Mouse (Mus musculus) midbrain, embryonic 14.5 days (tissue): ENCODE measurements around the gene Olfr406. TPM values are rescaled to one million over a fixed set of nuclear protein-coding genes. Genes with fewer than 3 reads are reported as not detected.

Experiments
- ATAC-seq: fragments of 200-750 bp; cut with Nextera tagmentation; 2 replicates; pipeline ENCODE4 v1.8.0; 2017; ENCODE audit warnings: moderate number of reproducible peaks, moderate library complexity; ENCODE audit not compliant: low FRiP score, low TSS enrichment
- DNase-seq: peaks from one replicate; pipeline ENCODE4 v3.0.0-alpha.2; 2015
- H3K27ac ChIP-seq: fragments of 300-500 bp; sonication (generic); replicated peaks from 2 replicates; pipeline ENCODE4 v1.5.1; 2014; ENCODE audit warnings: mild to moderate bottlenecking, low read depth, low read length, moderate library complexity
- H3K27me3 ChIP-seq: fragments of 300-500 bp; sonication (generic); 2 replicates; pipeline ENCODE4 v1.6.1; 2014; ENCODE audit warnings: low read length, control low read depth, mixed read lengths; ENCODE audit not compliant: control insufficient read depth, insufficient read depth
- H3K36me3 ChIP-seq: fragments of 300-500 bp; sonication (generic); 2 replicates; pipeline ENCODE4 v1.6.1; 2014; ENCODE audit warnings: low read length, control low read depth; ENCODE audit not compliant: control insufficient read depth, insufficient read depth
- H3K4me1 ChIP-seq: fragments of 300-500 bp; sonication (generic); 2 replicates; pipeline ENCODE4 v1.6.1; 2014; ENCODE audit warnings: mild to moderate bottlenecking, antibody characterized with exemption, low read length, control low read depth; ENCODE audit not compliant: control insufficient read depth, insufficient read depth
- H3K4me2 ChIP-seq: fragments of 300-500 bp; sonication (generic); 2 replicates; pipeline ENCODE4 v1.6.1; 2014; ENCODE audit warnings: mild to moderate bottlenecking, low read length, moderate library complexity
- H3K4me3 ChIP-seq: fragments of 300-500 bp; sonication (generic); replicated peaks from 2 replicates; pipeline ENCODE4 v1.5.1; 2014; ENCODE audit warnings: low read depth, low read length
- H3K9ac ChIP-seq: fragments of 300-500 bp; sonication (generic); replicated peaks from 2 replicates; pipeline ENCODE4 v1.6.1; 2014; ENCODE audit warnings: mild to moderate bottlenecking, low read length, moderate library complexity
- H3K9me3 ChIP-seq: fragments of 300-500 bp; sonication (generic); 2 replicates; pipeline ENCODE4 v1.6.1; 2016; ENCODE audit warnings: low read length, control low read depth, mixed read lengths; ENCODE audit not compliant: control insufficient read depth
- WGBS: fragments of 180-500 bp; shearing (Covaris S2); extraction: QIAGEN DNeasy Blood & Tissue Kit; methylation state at CpG from one replicate; pipeline ENCODE4 v1.1.7; 2014; 5-methylcytosine and 5-hydroxymethylcytosine counted together
- polyA plus RNA-seq: library from polyadenylated mRNA; unstranded; fragments of >200 nt; fragmentation: Nextera tagmentation; extraction: Ambion mirVana; gene quantifications from 2 replicates; pipeline ENCODE4 v1.2.1, GENCODE M21; 2014

The Olfr406 gene
- polyA plus RNA-seq = not detected in 2 replicates

DNA sequence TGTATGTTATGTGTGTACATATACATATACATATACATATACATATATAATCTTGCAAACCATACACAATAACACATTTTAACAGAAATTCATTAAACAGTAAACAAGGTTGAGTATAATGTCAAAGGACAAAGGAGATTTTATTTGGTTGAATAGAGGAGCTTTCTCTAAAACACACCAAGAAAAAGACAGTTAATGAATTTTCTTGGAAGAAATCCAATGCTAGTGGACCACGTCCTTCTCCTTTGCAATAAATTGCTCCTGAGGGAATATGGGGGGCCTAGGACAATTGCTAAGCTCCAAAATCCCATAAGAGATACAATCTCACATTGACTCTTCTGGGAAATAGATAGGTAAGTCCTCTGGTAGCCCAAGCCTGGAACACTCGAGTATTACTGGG, at the start of gene Olfr406:
Gene Olfr406, plus strand, starts transcription at position 301 of the 400 bp plus-strand sequence.
- no peak within 1 kb of the TSS for H3K27ac ChIP-seq
- H3K4me3 ChIP-seq = no peak within 1 kb of the TSS
- no peaks in the 10 kb centered on the region for H3K4me1 ChIP-seq
- H3K9ac ChIP-seq = no peak within 1 kb of the TSS
- 51% methylated on average over 2 of the region's 2 CpGs for WGBS
- H3K9me3 ChIP-seq = peaks cover 4% of the 10 kb centered on the region; the same call in 1 of the 2 replicates
- DNase-seq (no peak), ATAC-seq (no peak)
- no peaks in the 10 kb centered on the region for H3K36me3 ChIP-seq
- no peaks in the 10 kb centered on the region for H3K27me3 ChIP-seq
- no peak within 1 kb of the TSS for H3K4me2 ChIP-seq

DNA sequence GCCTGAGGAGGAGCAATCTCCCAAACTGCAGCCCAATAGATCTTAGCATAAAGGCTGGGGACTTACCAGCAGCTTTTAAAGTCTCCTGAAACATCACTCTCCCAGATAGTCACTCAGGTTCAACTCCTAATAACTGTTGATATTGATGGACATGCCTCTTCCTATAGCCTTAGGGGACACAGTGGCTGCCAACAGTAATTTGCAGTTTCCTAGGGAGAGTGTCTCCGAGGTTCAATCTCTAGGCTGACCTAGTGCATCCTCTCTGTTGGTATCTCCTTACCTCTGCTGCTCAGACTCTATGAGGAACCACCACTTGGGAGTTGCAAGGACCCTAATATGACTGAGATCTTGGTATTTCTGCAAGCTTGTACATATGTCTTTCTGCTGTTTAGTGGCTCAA, 48.3 kb upstream of the Olfr406 start, which contains the start of gene Olfr43:
Gene Olfr43, minus strand, starts transcription at position 101 of the 400 bp plus-strand sequence.
- H3K4me3 ChIP-seq = no peak within 1 kb of the TSS
- ATAC-seq = no peak
- no peak for DNase-seq
- 58% methylated on average over 1 of the region's 1 CpGs for WGBS
- no peaks in the 10 kb centered on the region for H3K36me3 ChIP-seq
- H3K9me3 ChIP-seq = peaks cover 16% of the 10 kb centered on the region
- no peak within 1 kb of the TSS for H3K4me2 ChIP-seq
- H3K27ac ChIP-seq = no peak within 1 kb of the TSS
- H3K9ac ChIP-seq = no peak within 1 kb of the TSS
- no peaks in the 10 kb centered on the region for H3K27me3 ChIP-seq
- H3K4me1 ChIP-seq = no peaks in the 10 kb centered on the region

DNA sequence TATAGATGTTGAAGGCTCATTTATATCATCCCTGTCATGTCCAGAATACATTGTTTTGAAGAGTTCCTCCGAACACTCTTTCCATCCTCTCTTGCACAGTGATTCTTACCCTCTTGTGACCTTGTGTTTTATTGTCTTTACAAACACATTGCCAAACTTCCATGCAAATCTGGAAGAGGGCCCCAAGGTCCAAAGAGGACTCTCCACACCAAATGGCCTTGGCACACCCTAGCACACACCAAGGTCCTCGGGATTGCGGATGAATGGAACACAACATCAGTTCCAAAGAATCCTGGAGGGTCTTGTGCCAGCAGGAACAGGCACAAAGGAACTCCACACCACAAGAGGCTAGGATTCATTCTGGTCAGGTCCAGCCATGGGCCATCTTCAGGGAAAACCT, 18.4 kb upstream of the Olfr406 start:
- no peak for ATAC-seq
- Histone ChIP-seq H3K27me3 (no peaks in the 10 kb centered on the region), H3K36me3 (no peaks in the 10 kb centered on the region), H3K4me2 (no peak overlapping the region), H3K9ac (no peak overlapping the region), H3K4me1 (no peaks in the 10 kb centered on the region), H3K27ac (no peak overlapping the region), H3K9me3 (peaks cover 15% of the 10 kb centered on the region; the same call in 1 of the 2 replicates), H3K4me3 (no peak overlapping the region)
- 91% methylated on average over 3 of the region's 3 CpGs for WGBS
- DNase-seq = no peak

DNA sequence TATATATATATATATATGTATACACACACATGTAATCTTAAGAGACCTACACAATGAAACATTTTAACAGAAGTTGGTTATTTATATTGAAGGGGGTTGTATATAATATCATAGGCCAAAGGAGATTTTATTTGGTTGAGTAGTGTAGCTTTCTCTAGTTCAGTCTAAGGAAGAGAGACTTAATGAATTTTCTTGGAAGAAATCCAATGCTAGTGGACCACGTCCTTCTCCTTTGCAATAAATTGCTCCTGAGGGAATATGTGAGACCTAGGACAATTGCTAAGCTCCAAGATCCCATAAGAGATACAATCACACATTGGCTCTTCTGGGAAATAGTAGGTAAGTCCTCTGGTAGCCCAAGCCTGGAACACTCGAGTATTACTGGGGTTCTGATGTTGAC, 23.8 kb downstream of the Olfr406 start, which contains the start of gene Olfr59:
Gene Olfr59, plus strand, starts transcription at position 301 of the 400 bp plus-strand sequence.
- no peak for ATAC-seq

DNA sequence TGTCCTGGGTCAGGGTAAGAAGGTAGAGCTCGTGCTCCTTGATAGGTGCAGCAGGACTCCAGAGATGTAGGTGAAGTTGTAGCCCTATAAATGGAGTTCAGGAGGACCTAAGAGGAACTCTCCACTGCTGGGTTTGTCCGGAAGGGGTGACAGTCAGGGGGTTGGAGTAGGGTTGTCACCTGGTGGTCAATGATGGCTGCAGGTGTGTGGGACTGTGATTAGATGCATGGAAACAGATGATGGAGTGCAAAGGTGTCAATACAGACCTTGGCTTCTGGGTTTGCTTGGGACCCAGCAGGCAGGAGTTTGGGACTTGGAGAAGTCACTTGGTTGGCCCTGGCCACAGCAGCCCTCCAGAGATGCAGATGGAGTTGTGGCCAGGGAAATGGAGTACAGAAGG, 27.6 kb downstream of the Olfr406 start:
- ATAC-seq = no peak
- no peaks in the 10 kb centered on the region for H3K4me1 ChIP-seq

More for the DNA sequence above, 23.8 kb downstream of the Olfr406 start, which contains the start of gene Olfr59:
- H3K27me3 ChIP-seq = no peaks in the 10 kb centered on the region
- H3K9me3 ChIP-seq = peaks cover 6% of the 10 kb centered on the region; the same call in 1 of the 2 replicates
- H3K4me1 ChIP-seq = no peaks in the 10 kb centered on the region
- H3K9ac ChIP-seq = no peak within 1 kb of the TSS
- H3K36me3 ChIP-seq = no peaks in the 10 kb centered on the region
- H3K27ac ChIP-seq = no peak within 1 kb of the TSS
- 57% methylated on average over 2 of the region's 2 CpGs for WGBS
- no peak for DNase-seq
- no peak within 1 kb of the TSS for H3K4me2 ChIP-seq
- no peak within 1 kb of the TSS for H3K4me3 ChIP-seq

More for the DNA sequence above, 27.6 kb downstream of the Olfr406 start:
- H3K9me3 ChIP-seq = no peaks in the 10 kb centered on the region
- H3K27ac ChIP-seq = no peak overlapping the region
- no peaks in the 10 kb centered on the region for H3K36me3 ChIP-seq
- H3K27me3 ChIP-seq = no peaks in the 10 kb centered on the region
- no peak overlapping the region for H3K4me3 ChIP-seq
- WGBS = 82% methylated on average over 2 of the region's 2 CpGs
- DNase-seq = no peak
- H3K9ac ChIP-seq = no peak overlapping the region
- H3K4me2 ChIP-seq = no peak overlapping the region

Other genes with a start within 250 kb of the Olfr406 start
- not detected in 2 replicates for gene Olfr139, start 203.3 kb upstream of the Olfr406 start, polyA plus RNA-seq
- gene Olfr399, start 203.2 kb upstream of the Olfr406 start, polyA plus RNA-seq = not detected in 2 replicates
- not detected in 2 replicates for gene Zfp616, start 189.9 kb upstream of the Olfr406 start, polyA plus RNA-seq
- not detected in 2 replicates for gene Olfr401, start 146.1 kb upstream of the Olfr406 start, polyA plus RNA-seq
- not detected in 2 replicates for gene Olfr402, start 106.3 kb upstream of the Olfr406 start, polyA plus RNA-seq
- not detected in 2 replicates for gene Olfr403, start 73.6 kb upstream of the Olfr406 start, polyA plus RNA-seq
- not detected in 2 replicates for gene Olfr43, start 48.4 kb upstream of the Olfr406 start, polyA plus RNA-seq
- not detected in 2 replicates for gene Olfr59, start 23.9 kb downstream of the Olfr406 start, polyA plus RNA-seq
- gene Olfr410, start 78.2 kb downstream of the Olfr406 start, polyA plus RNA-seq = not detected in 2 replicates
- not detected in 2 replicates for gene Olfr411, start 92.8 kb downstream of the Olfr406 start, polyA plus RNA-seq
- not detected in 2 replicates for gene Olfr412, start 102.3 kb downstream of the Olfr406 start, polyA plus RNA-seq